Mouse (Mus musculus): ENCODE data around the gene Htr5b. TPM values are rescaled to one million over a fixed set of nuclear protein-coding genes. Genes with fewer than 3 reads are reported as not detected.

Htr5b gene
- total and polyA plus RNA-seq, 3 experiments, result 0.11 TPM; not detected in 2

- Histone ChIP-seq H3K4me3 (ENCODE audit: low read depth, low read length) (no peak overlapping the region), H3K36me3 (replicated peaks) (peaks cover 94% of the 10 kb centered on the region), H3K4me1 (ENCODE audit: insufficient read depth, low read depth, low read length) (no peaks in the 10 kb centered on the region), H3K9me3 (replicated peaks) (no peaks in the 10 kb centered on the region), H3K27me3 (ENCODE audit: insufficient read depth, low read length) (no peaks in the 10 kb centered on the region)
- ATAC-seq (ENCODE audit: extremely low read depth, insufficient number of reproducible peaks, low FRiP score, poor library complexity, severe bottlenecking) (no peak), DNase-seq (ENCODE audit: low spot score) (no peak)
- TF ChIP-seq GATA2 (IDR thresholded peaks at IDR 0.05; ENCODE audit: borderline replicate concordance, low read depth, low read length), result no peak
- TF ChIP-seq TAL1 (conservative IDR thresholded peaks at IDR 0.05; ENCODE audit: low read depth, low read length), result no peak
- no peak for TF ChIP-seq POLR2AphosphoS5 (IDR thresholded peaks at IDR 0.05; ENCODE audit: insufficient replicate concordance, low read depth, low read length)
- no peak for TF ChIP-seq GATA1 (IDR thresholded peaks at IDR 0.05; ENCODE audit: borderline replicate concordance, low read length)
- TF ChIP-seq CTCF (IDR thresholded peaks at IDR 0.05; ENCODE audit: low read depth, low read length), result no peak
Observed at GRCm38 (mm10) chr1:121463806-121464205, 64.5 kb downstream of the Htr5b start.

GRCm38 (mm10) chr1:121462643-121463042 lies 65.6 kb downstream of the Htr5b start:
- DNase-seq (ENCODE audit: low spot score), result no peak
- Histone ChIP-seq H3K27me3 (ENCODE audit: insufficient read depth, low read length) (no peaks in the 10 kb centered on the region), H3K9me3 (replicated peaks) (no peaks in the 10 kb centered on the region), H3K36me3 (replicated peaks) (peaks cover 89% of the 10 kb centered on the region), H3K4me1 (ENCODE audit: insufficient read depth, low read depth, low read length) (no peaks in the 10 kb centered on the region), H3K4me3 (ENCODE audit: low read depth, low read length) (no peak overlapping the region)
- no peak for TF ChIP-seq TAL1 (conservative IDR thresholded peaks at IDR 0.05; ENCODE audit: low read depth, low read length)
- TF ChIP-seq GATA1 (IDR thresholded peaks at IDR 0.05; ENCODE audit: borderline replicate concordance, low read length), result no peak
- TF ChIP-seq CTCF (IDR thresholded peaks at IDR 0.05; ENCODE audit: low read depth, low read length), result no peak
- no peak for TF ChIP-seq POLR2AphosphoS5 (IDR thresholded peaks at IDR 0.05; ENCODE audit: insufficient replicate concordance, low read depth, low read length)
- no peak for TF ChIP-seq GATA2 (IDR thresholded peaks at IDR 0.05; ENCODE audit: borderline replicate concordance, low read depth, low read length)
- no peak for ATAC-seq (ENCODE audit: extremely low read depth, insufficient number of reproducible peaks, low FRiP score, poor library complexity, severe bottlenecking)

- no peak for DNase-seq (ENCODE audit: low spot score)
- Histone ChIP-seq H3K4me1 (ENCODE audit: insufficient read depth, low read depth, low read length) (no peaks in the 10 kb centered on the region), H3K4me3 (ENCODE audit: low read depth, low read length) (no peak overlapping the region), H3K36me3 (replicated peaks) (peaks cover 87% of the 10 kb centered on the region), H3K9me3 (replicated peaks) (no peaks in the 10 kb centered on the region), H3K27me3 (ENCODE audit: insufficient read depth, low read length) (no peaks in the 10 kb centered on the region)
- no peak for ATAC-seq (ENCODE audit: extremely low read depth, insufficient number of reproducible peaks, low FRiP score, poor library complexity, severe bottlenecking)
- no peak for TF ChIP-seq GATA2 (IDR thresholded peaks at IDR 0.05; ENCODE audit: borderline replicate concordance, low read depth, low read length)
Observed at GRCm38 (mm10) chr1:121461895-121462294, 66.4 kb downstream of the Htr5b start.

GRCm38 (mm10) chr1:121460077-121460476 lies 68.2 kb downstream of the Htr5b start:
- H3K36me3 ChIP-seq (replicated peaks), result peaks cover 83% of the 10 kb centered on the region
- H3K9me3 ChIP-seq (replicated peaks), result no peaks in the 10 kb centered on the region
- TF ChIP-seq TAL1 (conservative IDR thresholded peaks at IDR 0.05; ENCODE audit: low read depth, low read length) (no peak), GATA2 (IDR thresholded peaks at IDR 0.05; ENCODE audit: borderline replicate concordance, low read depth, low read length) (no peak), GATA1 (IDR thresholded peaks at IDR 0.05; ENCODE audit: borderline replicate concordance, low read length) (no peak), CTCF (IDR thresholded peaks at IDR 0.05; ENCODE audit: low read depth, low read length) (no peak), POLR2AphosphoS5 (IDR thresholded peaks at IDR 0.05; ENCODE audit: insufficient replicate concordance, low read depth, low read length) (no peak)
- no peak for DNase-seq (ENCODE audit: low spot score)
- H3K4me1 ChIP-seq (ENCODE audit: insufficient read depth, low read depth, low read length), result no peaks in the 10 kb centered on the region
- ATAC-seq (ENCODE audit: extremely low read depth, insufficient number of reproducible peaks, low FRiP score, poor library complexity, severe bottlenecking), result no peak
- no peaks in the 10 kb centered on the region for H3K27me3 ChIP-seq (ENCODE audit: insufficient read depth, low read length)
- H3K4me3 ChIP-seq (ENCODE audit: low read depth, low read length), result no peak overlapping the region

Other genes with a start within 250 kb of the Htr5b start
- gene Insig2, start 195.9 kb downstream of the Htr5b start, total RNA-seq (2014; fragmentation: Nextera tagmentation), result 39.3 and 54.9 TPM in 2 replicates
- 33.0 and 56.5 TPM in 2 replicates for gene Insig2, start 195.9 kb downstream of the Htr5b start, total RNA-seq (2017)
- gene Insig2, start 195.9 kb downstream of the Htr5b start, polyA plus RNA-seq (2012), result 4.2 and 7.2 TPM in 2 replicates
- gene Ccdc93, start 97.4 kb downstream of the Htr5b start, total RNA-seq (2014; fragmentation: Nextera tagmentation), result 32.7 and 44.7 TPM in 2 replicates
- 37.3 and 44.7 TPM in 2 replicates for gene Ccdc93, start 97.4 kb downstream of the Htr5b start, total RNA-seq (2017)
- gene Ccdc93, start 97.4 kb downstream of the Htr5b start, polyA plus RNA-seq (2012), result 5.7 and 6.4 TPM in 2 replicates
- gene Ddx18, start 39.5 kb upstream of the Htr5b start, total RNA-seq (2014; fragmentation: Nextera tagmentation), result 296 and 397 TPM in 2 replicates
- 93.8 and 109 TPM in 2 replicates for gene Ddx18, start 39.5 kb upstream of the Htr5b start, total RNA-seq (2017)
- gene Ddx18, start 39.5 kb upstream of the Htr5b start, polyA plus RNA-seq (2012), result 20.4 and 21.6 TPM in 2 replicates